Mouse (Mus musculus): Measurements from ENCODE around the gene Ndufa10. TPM values are rescaled to one million over a fixed set of nuclear protein-coding genes. Genes with fewer than 3 reads are reported as not detected.

Gene Ndufa10
- polyA plus RNA-seq, 1 experiment from 2014 or later: 684 TPM

DNA sequence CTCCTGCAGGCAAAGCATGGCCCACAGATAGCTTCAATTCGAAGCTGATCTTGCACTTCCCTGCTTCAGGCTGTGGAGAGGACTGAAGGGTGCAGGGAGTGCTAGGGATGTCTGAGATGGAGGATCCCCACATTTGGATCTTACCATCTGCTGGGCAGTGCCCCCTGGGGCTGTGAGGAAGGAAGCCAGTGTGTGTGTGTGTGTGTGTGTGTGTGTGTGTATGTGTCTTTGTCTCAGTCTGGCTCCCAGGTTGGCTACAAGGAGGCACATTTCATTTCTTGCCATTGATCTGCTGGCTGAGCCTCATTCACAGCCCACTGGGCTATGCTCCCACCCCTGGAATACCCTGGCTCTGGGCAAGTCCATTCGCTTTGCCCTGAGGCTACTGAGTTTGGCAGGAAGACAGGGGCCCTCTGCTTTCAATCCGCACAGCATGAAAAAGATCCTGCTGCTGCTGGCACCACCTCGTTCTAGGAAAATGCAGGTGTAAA is 36.8 kb downstream of the Ndufa10 start:
- Histone ChIP-seq H3K27ac (ENCODE audit: low read length) (peak overlapping the region; percentile 85), H3K9ac (ENCODE audit: low read length) (no peak overlapping the region; the same call in 1 of the 2 replicates), H3K36me3 (ENCODE audit: control insufficient read depth, insufficient read depth) (peaks cover 6% of the 10 kb centered on the region), H3K4me1 (ENCODE audit: control insufficient read depth, insufficient read depth, low read length) (peaks cover 21% of the 10 kb centered on the region), H3K9me3 (replicated peaks; ENCODE audit: control insufficient read depth, low read length) (no peaks in the 10 kb centered on the region), H3K27me3 (ENCODE audit: control insufficient read depth, insufficient read depth, low read length) (no peaks in the 10 kb centered on the region), H3K4me3 (ENCODE audit: low read length) (no peak overlapping the region), H3K4me2 (ENCODE audit: low read depth, low read length) (no peak overlapping the region)
- no peak for ATAC-seq (replicated peaks; ENCODE audit: extremely low read depth, insufficient read depth, low FRiP score)
- WGBS: 57% methylated on average over 4 of the region's 4 CpGs

DNA sequence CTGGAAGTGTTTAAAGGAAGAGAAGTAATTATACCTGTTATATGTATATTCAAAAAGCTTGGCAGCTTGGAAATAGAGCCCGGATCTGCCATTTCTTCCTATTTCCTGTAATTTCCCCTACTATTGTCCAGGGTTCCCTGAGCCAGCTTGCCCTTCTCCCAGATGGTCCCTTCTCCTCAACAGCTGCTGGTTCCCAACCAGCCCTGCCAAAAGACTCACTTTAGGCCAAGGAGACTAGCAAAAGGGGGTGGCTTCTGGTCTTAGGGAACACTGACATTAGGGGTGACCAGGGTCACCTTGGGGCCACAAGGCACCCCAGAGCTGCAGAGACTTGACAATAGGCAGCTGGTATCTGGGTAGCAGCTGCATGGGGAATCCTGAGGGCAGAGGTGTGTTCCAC is 38.7 kb downstream of the Ndufa10 start:
- 60% methylated on average over 1 of the region's 1 CpGs for WGBS
- H3K4me3 ChIP-seq (ENCODE audit: low read length): no peak overlapping the region
- H3K36me3 ChIP-seq (ENCODE audit: control insufficient read depth, insufficient read depth): no peaks in the 10 kb centered on the region
- no peaks in the 10 kb centered on the region for H3K9me3 ChIP-seq (replicated peaks; ENCODE audit: control insufficient read depth, low read length)
- no peak overlapping the region for H3K27ac ChIP-seq (ENCODE audit: low read length)
- no peak overlapping the region for H3K9ac ChIP-seq (ENCODE audit: low read length)
- no peak overlapping the region for H3K4me2 ChIP-seq (ENCODE audit: low read depth, low read length)
- H3K4me1 ChIP-seq (ENCODE audit: control insufficient read depth, insufficient read depth, low read length): peaks cover 21% of the 10 kb centered on the region
- ATAC-seq (replicated peaks; ENCODE audit: extremely low read depth, insufficient read depth, low FRiP score): no peak
- H3K27me3 ChIP-seq (ENCODE audit: control insufficient read depth, insufficient read depth, low read length): no peaks in the 10 kb centered on the region

DNA sequence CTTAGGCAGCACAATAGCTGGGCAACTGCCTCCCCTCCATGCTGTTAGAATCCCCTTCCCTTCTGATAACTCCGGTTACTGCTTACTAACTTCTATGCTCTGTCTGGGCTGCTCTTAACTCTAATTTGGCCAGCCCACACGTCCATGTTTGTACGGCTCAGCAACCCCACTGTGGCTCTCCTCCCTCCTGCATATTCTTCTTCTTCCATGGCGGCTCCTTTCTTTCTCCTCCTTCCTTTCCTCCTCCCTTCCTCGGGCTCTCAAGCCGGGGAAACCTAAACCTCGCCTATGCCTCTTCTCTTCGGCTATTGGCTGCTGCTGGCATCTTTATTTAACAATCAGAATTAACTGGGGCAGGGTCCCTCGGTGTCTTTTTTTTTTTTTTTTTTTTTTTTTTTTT is 40.9 kb downstream of the Ndufa10 start:
- Histone ChIP-seq H3K9ac (ENCODE audit: low read length) (no peak overlapping the region), H3K27ac (ENCODE audit: low read length) (no peak overlapping the region), H3K4me1 (ENCODE audit: control insufficient read depth, insufficient read depth, low read length) (peaks cover 12% of the 10 kb centered on the region), H3K4me2 (ENCODE audit: low read depth, low read length) (no peak overlapping the region), H3K4me3 (ENCODE audit: low read length) (no peak overlapping the region), H3K9me3 (replicated peaks; ENCODE audit: control insufficient read depth, low read length) (no peaks in the 10 kb centered on the region), H3K27me3 (ENCODE audit: control insufficient read depth, insufficient read depth, low read length) (no peaks in the 10 kb centered on the region), H3K36me3 (ENCODE audit: control insufficient read depth, insufficient read depth) (no peaks in the 10 kb centered on the region)
- 76% methylated on average over 9 of the region's 9 CpGs for WGBS
- no peak for ATAC-seq (replicated peaks; ENCODE audit: extremely low read depth, insufficient read depth, low FRiP score)

DNA sequence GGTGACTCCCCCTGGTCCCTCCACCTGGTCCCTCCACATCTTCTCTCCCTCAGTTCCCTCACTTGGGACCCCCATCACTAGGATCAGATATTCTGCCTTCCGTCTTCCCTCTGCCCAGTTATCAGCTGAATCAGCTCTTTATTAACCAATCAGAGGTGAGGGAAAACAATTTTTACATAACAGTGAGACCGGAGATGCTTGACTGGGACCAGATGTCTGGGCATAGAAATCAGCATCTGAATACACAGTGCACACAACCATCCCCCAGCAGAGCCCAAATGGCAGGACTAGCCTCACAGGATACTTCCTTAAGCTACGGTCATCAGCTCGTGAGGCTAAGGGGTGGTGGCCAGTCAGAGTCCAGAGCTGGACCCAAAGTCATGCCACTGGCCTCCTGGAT is 41.6 kb downstream of the Ndufa10 start:
- Histone ChIP-seq H3K36me3 (ENCODE audit: control insufficient read depth, insufficient read depth) (no peaks in the 10 kb centered on the region), H3K27ac (ENCODE audit: low read length) (no peak overlapping the region), H3K4me2 (ENCODE audit: low read depth, low read length) (no peak overlapping the region), H3K9me3 (replicated peaks; ENCODE audit: control insufficient read depth, low read length) (no peaks in the 10 kb centered on the region), H3K4me3 (ENCODE audit: low read length) (no peak overlapping the region), H3K4me1 (ENCODE audit: control insufficient read depth, insufficient read depth, low read length) (peaks cover 5% of the 10 kb centered on the region), H3K27me3 (ENCODE audit: control insufficient read depth, insufficient read depth, low read length) (no peaks in the 10 kb centered on the region), H3K9ac (ENCODE audit: low read length) (no peak overlapping the region)
- no peak for ATAC-seq (replicated peaks; ENCODE audit: extremely low read depth, insufficient read depth, low FRiP score)
- 76% methylated on average over 4 of the region's 4 CpGs for WGBS

DNA sequence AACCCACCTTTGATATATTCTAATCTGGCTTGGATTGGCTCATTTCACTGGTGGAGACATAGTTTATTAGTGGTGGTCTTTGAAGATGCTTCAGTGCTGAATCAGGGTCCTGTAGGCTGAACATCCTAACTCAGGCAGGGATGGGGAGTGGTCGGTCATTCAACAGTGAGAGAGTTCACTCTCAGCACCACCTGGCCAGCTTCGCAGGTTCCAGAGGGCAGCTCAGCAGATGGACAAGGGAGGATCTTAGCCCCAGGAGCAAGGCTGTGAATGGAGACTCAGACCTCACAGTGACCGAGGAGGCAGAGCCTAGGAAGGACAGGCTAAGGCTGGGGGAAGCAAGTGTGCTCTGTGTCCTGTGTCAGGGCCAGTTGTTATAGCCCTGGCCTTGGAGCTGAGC is 42.2 kb downstream of the Ndufa10 start:
- Histone ChIP-seq H3K4me2 (ENCODE audit: low read depth, low read length) (no peak overlapping the region), H3K4me3 (ENCODE audit: low read length) (no peak overlapping the region), H3K4me1 (ENCODE audit: control insufficient read depth, insufficient read depth, low read length) (no peaks in the 10 kb centered on the region), H3K27ac (ENCODE audit: low read length) (no peak overlapping the region), H3K9me3 (replicated peaks; ENCODE audit: control insufficient read depth, low read length) (no peaks in the 10 kb centered on the region), H3K9ac (ENCODE audit: low read length) (no peak overlapping the region), H3K36me3 (ENCODE audit: control insufficient read depth, insufficient read depth) (no peaks in the 10 kb centered on the region), H3K27me3 (ENCODE audit: control insufficient read depth, insufficient read depth, low read length) (no peaks in the 10 kb centered on the region)
- no peak for ATAC-seq (replicated peaks; ENCODE audit: extremely low read depth, insufficient read depth, low FRiP score)
- WGBS: 70% methylated on average over 3 of the region's 3 CpGs

DNA sequence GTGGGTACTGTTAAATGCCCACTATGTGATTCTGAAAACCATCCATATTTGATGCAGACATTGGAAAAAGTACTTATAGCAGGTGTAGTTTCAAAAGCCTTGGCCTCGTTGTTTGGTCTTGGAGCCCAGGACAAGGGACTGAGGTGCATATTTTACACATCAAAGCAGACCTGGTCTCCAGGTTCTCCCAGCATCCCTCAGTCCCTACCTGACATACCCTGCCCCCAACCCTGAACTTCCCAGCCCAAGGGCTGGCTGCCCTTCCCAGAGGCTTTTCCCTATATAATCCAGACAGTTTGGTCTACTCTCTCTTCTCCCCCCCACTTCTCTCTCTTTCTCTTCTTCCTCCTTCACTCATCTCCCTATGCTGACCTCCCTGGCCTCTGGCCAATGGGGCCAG is 42.7 kb downstream of the Ndufa10 start:
- ATAC-seq (replicated peaks; ENCODE audit: extremely low read depth, insufficient read depth, low FRiP score): no peak
- 93% methylated on average over 1 of the region's 1 CpGs for WGBS
- no peaks in the 10 kb centered on the region for H3K4me1 ChIP-seq (ENCODE audit: control insufficient read depth, insufficient read depth, low read length)
- H3K9me3 ChIP-seq (replicated peaks; ENCODE audit: control insufficient read depth, low read length): no peaks in the 10 kb centered on the region
- H3K9ac ChIP-seq (ENCODE audit: low read length): no peak overlapping the region
- H3K4me2 ChIP-seq (ENCODE audit: low read depth, low read length): no peak overlapping the region
- H3K27me3 ChIP-seq (ENCODE audit: control insufficient read depth, insufficient read depth, low read length): no peaks in the 10 kb centered on the region
- no peak overlapping the region for H3K4me3 ChIP-seq (ENCODE audit: low read length)
- no peak overlapping the region for H3K27ac ChIP-seq (ENCODE audit: low read length)
- no peaks in the 10 kb centered on the region for H3K36me3 ChIP-seq (ENCODE audit: control insufficient read depth, insufficient read depth)

DNA sequence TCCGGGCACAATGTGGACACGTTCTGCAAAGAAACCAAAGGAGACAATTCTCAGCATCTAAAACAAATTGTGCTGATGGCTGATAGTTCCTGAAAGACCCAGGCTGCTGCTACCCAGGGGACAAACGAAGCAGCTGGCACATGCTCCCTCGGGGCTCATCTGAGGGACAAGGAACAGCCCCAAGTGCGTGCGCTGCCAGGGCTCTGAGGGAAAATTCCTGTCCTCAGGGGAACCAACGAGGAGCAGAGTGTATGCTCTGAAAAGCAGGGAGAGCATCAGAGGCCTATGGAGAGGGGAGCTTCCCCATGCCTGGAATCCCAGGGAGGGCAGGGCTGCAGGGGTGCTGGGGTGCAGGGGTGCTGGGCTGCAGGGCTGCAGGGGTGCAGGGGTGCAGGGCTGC is 48.9 kb downstream of the Ndufa10 start:
- no peaks in the 10 kb centered on the region for H3K36me3 ChIP-seq (ENCODE audit: control insufficient read depth, insufficient read depth)
- no peak for ATAC-seq (replicated peaks; ENCODE audit: extremely low read depth, insufficient read depth, low FRiP score)
- no peak overlapping the region for H3K4me2 ChIP-seq (ENCODE audit: low read depth, low read length)
- WGBS: 65% methylated on average over 7 of the region's 7 CpGs
- H3K27ac ChIP-seq (ENCODE audit: low read length): no peak overlapping the region
- H3K4me1 ChIP-seq (ENCODE audit: control insufficient read depth, insufficient read depth, low read length): no peaks in the 10 kb centered on the region
- H3K4me3 ChIP-seq (ENCODE audit: low read length): no peak overlapping the region
- 0 out of 2 replicates have a peak, but pooled peaks cover 2% of the 10 kb centered on the region for H3K9me3 ChIP-seq (replicated peaks; ENCODE audit: control insufficient read depth, low read length)
- no peaks in the 10 kb centered on the region for H3K27me3 ChIP-seq (ENCODE audit: control insufficient read depth, insufficient read depth, low read length)
- H3K9ac ChIP-seq (ENCODE audit: low read length): no peak overlapping the region

DNA sequence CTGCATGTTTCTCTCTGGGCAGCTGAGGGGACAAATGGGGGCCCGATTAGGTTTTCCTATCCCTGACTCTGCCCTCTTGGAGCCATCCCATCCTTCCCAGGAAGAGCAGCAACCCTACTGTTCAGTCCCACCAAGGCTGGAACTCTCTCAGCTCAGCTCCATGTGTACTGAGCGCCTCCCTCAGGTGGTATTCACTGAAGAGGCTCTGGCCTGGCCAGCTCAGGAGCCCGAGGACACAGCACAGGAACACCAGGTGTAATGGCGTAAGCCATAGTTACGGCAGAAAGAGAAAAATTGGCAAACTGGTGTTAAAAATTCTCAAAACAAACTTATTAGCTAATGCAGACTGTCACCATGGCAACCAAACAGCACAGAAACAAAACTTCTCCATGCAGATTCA is 68.5 kb downstream of the Ndufa10 start:
- no peak for ATAC-seq (replicated peaks; ENCODE audit: extremely low read depth, insufficient read depth, low FRiP score)
- Histone ChIP-seq H3K27ac (ENCODE audit: low read length) (no peak overlapping the region), H3K27me3 (ENCODE audit: control insufficient read depth, insufficient read depth, low read length) (no peaks in the 10 kb centered on the region), H3K9ac (ENCODE audit: low read length) (no peak overlapping the region), H3K9me3 (replicated peaks; ENCODE audit: control insufficient read depth, low read length) (no peaks in the 10 kb centered on the region), H3K4me3 (ENCODE audit: low read length) (no peak overlapping the region), H3K36me3 (ENCODE audit: control insufficient read depth, insufficient read depth) (no peaks in the 10 kb centered on the region), H3K4me2 (ENCODE audit: low read depth, low read length) (no peak overlapping the region), H3K4me1 (ENCODE audit: control insufficient read depth, insufficient read depth, low read length) (no peaks in the 10 kb centered on the region)
- 76% methylated on average over 5 of the region's 5 CpGs for WGBS

DNA sequence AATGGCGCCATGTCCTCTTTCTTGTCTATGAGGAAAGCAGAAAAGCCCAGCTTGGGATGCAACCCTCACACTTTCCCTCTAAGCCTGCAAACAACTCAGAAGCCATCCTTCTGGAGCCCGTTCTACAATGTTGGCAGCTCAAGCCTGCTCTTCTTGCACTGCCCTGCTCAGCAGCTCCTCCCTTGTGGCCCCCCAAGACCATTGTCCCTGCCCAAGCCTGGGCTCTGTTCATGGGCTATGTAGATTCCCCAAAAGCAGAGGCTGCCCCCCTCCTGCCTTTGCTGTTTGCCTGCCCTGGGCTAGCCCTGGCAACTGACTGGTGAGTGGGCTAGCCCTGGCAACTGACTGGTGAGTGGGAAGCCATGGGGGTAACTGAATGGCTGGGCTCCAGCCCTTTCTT is 73.1 kb downstream of the Ndufa10 start:
- no peak overlapping the region for H3K4me3 ChIP-seq (ENCODE audit: low read length)
- H3K27me3 ChIP-seq (ENCODE audit: control insufficient read depth, insufficient read depth, low read length): no peaks in the 10 kb centered on the region
- 87% methylated on average over 2 of the region's 2 CpGs for WGBS
- H3K9me3 ChIP-seq (replicated peaks; ENCODE audit: control insufficient read depth, low read length): no peaks in the 10 kb centered on the region
- H3K4me2 ChIP-seq (ENCODE audit: low read depth, low read length): no peak overlapping the region
- no peak for ATAC-seq (replicated peaks; ENCODE audit: extremely low read depth, insufficient read depth, low FRiP score)
- H3K4me1 ChIP-seq (ENCODE audit: control insufficient read depth, insufficient read depth, low read length): 0 out of 2 replicates have a peak, but pooled peaks cover 3% of the 10 kb centered on the region
- H3K27ac ChIP-seq (ENCODE audit: low read length): no peak overlapping the region
- H3K36me3 ChIP-seq (ENCODE audit: control insufficient read depth, insufficient read depth): no peaks in the 10 kb centered on the region
- no peak overlapping the region for H3K9ac ChIP-seq (ENCODE audit: low read length)

DNA sequence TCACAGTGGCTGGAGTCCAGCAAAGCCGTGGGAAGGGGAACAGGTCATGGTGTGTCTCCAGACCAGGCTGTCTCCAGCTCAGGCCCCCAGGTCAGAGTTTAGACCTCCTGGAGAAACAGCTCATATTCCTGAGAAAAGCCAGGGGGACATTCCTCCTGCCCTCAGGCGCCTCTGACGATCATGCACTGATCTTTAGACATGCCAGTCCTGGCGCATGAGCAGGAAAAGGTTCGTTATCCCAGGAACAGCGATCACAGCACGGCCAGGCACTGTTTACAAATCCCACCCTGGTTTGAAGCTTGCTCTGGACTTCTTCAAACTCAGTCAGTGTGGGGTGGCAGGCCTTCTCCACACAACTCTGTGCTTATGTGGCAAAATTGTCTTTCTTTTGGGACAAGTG is 75.1 kb downstream of the Ndufa10 start:
- Histone ChIP-seq H3K4me1 (ENCODE audit: control insufficient read depth, insufficient read depth, low read length) (peaks cover 3% of the 10 kb centered on the region; the same call in 1 of the 2 replicates), H3K27me3 (ENCODE audit: control insufficient read depth, insufficient read depth, low read length) (no peaks in the 10 kb centered on the region), H3K9ac (ENCODE audit: low read length) (no peak overlapping the region), H3K9me3 (replicated peaks; ENCODE audit: control insufficient read depth, low read length) (no peaks in the 10 kb centered on the region), H3K36me3 (ENCODE audit: control insufficient read depth, insufficient read depth) (no peaks in the 10 kb centered on the region), H3K4me2 (ENCODE audit: low read depth, low read length) (no peak overlapping the region), H3K27ac (ENCODE audit: low read length) (no peak overlapping the region), H3K4me3 (ENCODE audit: low read length) (no peak overlapping the region)
- ATAC-seq (replicated peaks; ENCODE audit: extremely low read depth, insufficient read depth, low FRiP score): no peak
- WGBS: 31% methylated on average over 7 of the region's 7 CpGs

Measured in heart, embryonic 16.5 days (tissue).